Mouse (Mus musculus): ENCODE results near the gene B9d1.

Gene B9d1

DNA sequence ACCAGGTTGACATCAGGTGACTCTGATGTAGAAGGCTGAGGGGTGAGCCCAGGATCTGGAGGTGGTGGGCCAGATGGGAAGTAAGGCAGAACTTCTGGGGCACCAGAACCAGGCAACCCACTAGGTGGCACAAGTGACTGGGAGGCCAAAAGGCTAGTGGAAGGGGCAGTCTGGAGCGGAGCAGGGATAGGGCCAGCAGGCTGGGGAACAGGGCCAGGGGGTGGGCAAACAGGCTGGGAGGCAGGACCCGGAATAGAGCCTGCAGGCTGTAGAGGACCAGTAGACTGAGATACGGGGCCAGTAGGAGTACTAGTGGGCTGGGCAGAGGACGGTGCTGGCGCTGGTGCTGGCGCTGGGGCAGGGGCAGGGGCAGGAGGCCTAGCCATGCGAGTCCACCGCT, 15.1 kb upstream of the B9d1 start:
- no peak for DNase-seq

DNA sequence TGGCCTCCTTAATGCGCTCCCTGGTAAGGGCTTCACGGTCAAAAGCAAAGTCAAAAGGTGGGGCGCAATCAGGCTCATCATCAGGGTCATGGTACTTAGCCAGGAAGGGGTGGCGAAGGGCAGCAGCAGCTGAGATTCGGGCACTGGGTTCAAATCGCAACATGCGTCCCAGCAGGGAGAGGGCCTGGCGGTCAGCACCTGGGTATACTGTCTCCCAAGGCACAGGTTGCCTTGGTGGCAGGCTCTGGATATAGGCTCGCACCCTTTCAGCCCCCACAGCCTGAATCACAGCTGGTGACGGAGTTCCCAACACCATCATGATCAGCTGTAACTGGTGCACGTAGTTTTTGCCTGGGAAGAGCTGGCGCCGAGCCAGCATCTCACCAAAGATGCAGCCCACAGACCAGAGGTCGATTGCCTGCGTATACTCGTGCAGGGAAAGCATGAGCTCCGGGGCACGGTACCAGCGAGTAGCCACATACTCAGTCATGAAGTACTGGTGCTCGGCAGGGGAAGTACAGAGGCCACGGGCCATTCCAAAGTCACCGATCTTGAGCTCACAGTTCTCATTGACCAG, 13.9 kb upstream of the B9d1 start:
- DNase-seq: peak; percentile 88

DNA sequence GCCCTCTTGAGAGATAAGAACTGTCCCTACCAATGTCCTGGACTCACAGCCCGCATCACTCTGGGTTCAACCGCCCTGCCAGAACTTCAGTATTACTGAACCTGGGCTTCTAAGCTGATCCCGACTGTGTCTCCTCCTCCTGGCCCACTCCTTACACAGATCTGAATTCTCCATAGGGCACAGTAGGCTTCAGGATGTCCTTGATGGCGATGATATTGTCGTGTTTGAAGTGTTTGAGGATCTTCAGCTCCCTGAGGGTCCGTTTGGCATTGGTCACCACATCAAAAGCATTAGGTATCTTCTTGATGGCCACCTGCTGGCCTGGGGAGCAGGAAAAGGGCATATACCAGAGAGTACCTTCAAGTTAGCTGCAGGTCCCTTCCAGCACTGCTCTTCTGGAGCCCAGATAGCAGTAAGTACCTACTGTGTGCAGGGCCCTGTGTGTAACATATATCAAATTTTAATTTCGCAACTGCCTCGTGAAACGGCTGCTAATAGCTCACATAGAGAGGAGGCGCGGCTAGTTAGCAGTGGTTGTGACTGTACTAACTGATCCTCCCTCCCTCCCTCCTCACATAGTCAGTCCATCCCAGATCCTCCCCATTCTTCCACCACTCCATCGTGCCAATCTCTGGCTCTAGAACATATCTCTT, 12.1 kb upstream of the B9d1 start:
- peak; percentile 92 for DNase-seq

DNA sequence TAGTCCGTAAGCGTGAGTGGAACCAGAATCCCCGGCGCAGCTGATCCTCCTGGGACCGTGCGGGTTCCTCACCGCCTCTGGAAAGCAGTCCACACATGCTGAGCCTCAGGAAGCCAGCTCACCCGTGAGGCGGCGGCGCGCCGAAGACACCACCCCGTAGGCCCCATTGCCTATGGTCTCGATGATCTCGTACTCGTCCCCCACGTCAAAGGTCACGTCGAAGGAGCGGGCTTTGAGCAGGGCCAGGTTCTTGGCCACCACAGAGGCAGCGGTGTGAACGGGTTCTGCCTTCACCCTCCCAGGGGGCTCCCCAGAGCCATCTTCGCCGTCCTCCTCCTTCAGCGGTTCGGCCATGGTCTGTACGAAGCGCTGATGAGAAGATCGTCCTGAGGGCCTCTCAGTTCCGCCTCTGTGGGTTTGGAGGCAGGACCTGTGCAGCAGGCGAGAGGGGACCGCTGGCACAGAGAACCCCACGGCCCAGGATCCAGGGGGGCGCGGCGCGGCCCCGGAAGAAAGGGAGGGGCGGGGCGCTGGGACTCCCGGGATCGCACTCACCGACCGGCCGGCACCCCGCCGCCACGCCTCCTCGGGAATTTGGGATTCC, 11.3 kb upstream of the B9d1 start:
- DNase-seq: no peak

DNA sequence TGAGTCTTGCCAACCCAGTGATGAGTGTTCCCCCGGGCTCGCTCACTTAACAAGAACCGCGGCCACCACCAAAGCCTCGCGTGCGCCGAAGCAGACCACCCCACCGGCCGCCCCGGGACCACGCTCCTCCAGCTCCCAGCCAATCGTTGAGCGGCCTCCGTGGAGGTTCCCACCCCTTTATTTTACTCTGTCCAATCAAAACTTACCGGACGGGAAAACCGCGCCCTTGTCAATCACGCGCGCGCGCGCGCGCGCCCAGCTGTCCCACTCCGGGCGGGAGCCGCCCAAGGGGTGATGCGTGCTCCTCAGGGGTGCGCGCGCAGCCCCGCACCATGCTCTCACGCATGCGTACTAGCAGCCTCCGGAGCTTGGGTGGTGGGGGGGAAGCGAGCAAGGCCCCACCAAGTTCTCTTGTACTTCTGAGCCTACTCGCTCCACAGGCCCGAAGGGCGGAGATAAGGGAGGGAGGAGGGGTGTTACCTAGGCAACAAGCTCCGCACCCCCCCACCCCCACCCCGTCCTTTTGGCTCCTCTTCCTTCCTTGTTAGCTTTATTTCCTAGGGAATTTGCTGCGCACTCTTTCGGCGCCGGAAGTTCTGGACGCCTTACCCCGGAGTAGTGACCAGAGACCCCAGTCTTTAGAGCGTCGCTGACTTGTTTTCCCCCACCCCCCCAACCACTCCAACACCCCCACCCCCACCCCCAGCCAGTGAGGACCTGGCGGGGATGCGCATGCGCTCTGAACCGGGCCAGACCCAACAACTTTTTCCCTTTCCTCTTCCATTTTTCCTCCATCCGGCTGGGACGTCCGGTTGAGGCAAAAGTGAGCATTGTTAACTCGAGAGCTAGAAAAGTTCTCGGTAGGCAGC, 10.6 kb upstream of the B9d1 start, which contains the start of gene Mapk7:
Mapk7 (minus strand) TSS at position 278 of the 869 bp plus-strand sequence.
- DNase-seq: peak; percentile 100

DNA sequence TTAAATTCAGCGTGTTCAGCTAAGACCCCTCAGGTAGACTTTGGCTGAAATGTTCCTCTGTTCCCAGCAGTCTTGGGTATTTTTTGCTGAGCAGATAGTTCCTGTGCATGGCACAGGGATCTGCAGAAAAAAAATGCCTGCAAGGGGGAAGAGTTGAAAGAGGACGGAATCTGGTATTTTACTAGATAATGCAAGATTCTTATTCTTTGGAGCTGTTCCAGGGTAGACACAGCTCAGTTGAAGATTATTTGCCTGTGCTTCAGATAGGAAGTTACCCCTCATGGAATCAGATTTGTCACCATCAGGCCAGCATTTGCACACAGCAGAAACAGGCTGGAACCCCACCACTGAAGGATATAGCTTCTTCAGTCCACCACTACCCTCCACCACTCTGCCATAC, 9.4 kb upstream of the B9d1 start:
- peak; percentile 86 for DNase-seq

DNA sequence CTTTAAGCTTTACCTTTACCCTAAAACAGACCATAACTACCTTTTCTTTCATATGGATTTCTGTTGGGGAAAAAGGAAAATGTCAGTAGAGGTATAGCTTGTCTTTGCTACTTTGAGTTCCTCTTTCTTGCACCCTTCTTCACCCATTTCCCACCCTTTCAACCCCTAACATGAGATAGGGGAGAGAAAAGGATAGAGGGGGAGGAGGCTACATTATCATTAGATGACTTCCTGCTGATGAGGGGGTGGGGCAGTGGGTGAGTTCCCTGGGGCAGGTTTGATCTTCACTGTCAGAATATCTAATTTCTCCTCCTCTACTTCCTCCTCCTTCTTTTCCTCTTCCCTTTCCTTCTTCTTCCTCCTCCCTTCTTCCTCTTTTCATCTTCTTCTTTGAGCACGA, 7.5 kb upstream of the B9d1 start:
- no peak for DNase-seq

DNA sequence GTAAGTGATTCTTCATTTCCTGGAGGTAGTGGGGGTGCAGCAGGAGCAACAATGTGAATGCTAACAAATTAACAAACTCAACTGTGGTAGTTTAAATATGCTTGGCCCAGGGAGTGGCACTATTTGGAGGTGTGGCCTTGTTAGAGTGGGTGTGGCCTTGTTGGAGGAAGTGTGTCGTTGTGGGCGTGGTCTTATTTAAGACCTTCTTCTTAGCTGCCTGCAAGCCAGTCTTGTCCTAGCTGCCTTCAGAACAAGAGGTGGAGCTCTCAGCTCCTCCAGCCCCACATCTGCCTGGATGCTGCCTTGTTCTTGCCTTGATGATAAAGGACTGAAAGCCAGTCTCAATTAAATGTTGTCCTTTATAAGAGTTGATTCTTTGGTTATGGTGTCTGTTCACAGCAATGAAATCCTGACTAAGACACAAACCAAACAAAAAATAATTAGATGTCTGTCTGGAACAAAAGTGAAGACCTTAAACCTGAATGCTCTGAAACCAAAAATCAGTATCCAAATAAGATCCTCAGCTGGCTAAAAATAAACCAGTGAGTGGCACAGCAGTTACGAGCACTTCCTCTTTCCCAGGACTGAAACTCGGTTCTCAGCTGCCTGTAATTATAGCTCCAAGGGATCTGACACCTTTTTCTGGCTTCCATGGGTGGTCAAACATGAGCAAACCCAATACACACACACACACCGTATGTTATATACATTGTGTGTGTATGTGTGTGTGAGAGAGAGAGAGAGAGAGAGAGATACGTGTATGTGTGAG, 6.0 kb upstream of the B9d1 start:
- no peak for DNase-seq

DNA sequence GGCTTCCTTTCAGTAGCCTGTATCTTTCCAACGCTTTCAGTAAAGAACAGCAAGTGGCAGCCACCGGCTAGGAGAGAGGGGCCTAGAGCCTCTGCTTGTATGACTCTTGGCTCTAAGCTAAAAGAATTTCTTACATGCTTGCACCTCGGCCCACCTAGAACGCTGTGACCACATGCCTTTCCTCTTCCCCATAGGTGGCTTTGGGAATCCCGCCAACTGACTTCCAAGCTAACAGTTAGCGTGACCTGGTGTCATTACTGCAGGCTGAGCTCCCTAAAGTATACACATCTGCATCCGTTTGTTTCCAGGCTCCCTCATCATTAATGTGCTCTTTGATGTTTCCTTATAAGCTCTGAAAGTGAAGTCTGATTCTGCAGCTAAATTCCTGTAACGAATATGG, 1.0 kb upstream of the B9d1 start:
- no peak for DNase-seq

DNA sequence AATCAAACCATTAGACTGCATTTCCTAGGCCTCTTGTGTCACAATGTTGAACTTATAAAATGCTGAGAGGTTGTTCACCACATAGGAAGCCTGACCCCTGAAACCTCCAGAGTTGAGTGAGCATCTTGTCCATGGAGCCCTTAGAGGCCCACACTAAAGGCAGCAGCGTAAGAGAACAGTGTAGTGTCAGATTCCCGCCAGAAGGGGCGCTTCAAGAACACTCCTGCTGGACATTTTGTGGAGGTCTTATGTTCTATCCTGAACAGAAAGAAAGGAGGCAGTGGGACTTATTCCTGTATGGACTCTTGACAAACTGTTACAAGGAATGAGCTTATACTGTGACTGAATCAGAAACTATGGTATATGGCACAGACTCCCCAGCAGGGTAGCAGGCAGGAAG, 10.0 kb downstream of the B9d1 start:
- peak; percentile 91 for DNase-seq

DNA sequence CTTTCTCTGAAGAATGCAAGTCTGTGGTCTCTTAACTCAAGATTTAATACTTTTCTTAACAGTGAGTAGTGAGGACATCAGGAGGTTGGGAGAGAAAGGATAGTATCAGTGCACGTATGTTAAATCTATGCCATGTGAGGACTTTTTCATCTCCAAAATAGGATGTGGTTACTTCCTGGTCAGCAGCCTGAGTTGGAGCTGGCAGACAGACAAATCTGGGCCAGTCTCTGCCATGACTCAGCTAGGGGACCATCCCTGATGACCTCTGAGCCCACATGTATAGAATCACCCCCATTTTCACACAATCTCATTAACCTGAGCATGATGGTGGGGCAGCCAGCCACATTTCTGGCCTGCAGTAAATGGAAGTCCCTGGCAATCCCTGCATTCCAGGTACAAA, 13.0 kb downstream of the B9d1 start:
- no peak for DNase-seq

DNA sequence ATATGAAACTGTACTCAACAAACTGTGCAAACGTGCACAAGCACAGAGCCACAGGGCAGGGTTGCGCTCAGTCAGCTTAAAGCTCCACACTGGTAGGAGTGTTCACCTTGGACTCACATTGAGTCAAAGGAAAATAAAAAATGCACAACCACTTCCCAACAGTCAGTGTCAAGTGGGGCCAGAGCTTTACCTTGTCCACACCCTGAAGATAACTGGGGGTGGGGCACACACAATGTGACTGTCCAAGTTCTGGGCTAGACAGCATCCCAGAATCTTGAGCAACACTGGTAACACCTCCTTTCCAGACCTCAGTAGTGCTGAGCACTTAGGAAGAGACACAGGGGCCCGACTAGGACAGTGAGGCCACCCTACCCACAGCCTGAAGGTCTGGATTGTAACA, 13.9 kb downstream of the B9d1 start:
- no peak for DNase-seq

DNA sequence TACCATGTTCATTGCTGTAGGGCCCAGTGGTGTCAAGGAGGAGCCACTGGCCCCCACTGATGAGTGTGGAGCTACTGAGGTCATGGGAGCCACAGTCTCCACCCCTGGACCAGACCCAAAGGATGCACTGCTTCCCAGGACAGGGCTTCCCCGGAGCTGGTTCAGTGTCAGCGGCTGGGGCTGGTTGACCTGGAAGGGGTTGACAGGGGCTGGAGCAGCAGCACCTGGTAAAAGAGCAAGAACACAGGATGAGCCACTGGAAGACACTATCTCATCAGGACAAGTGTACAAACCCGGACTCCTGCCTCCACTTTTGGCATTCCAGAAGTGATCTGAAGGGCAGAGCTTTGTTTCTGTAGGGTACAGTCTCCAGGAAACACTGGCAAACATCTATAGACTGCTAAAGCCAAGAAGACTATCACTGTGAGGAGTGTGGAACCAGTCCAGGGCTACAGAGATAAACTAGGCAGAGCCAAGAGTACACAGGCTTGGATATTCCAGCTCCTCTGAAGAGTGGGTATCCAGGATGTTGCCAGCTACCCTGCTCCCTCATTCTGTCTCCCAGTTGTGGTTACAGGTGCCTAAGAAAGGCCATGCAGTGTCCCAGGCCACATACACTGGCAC, 14.7 kb downstream of the B9d1 start:
- peak; percentile 94 for DNase-seq

DNA sequence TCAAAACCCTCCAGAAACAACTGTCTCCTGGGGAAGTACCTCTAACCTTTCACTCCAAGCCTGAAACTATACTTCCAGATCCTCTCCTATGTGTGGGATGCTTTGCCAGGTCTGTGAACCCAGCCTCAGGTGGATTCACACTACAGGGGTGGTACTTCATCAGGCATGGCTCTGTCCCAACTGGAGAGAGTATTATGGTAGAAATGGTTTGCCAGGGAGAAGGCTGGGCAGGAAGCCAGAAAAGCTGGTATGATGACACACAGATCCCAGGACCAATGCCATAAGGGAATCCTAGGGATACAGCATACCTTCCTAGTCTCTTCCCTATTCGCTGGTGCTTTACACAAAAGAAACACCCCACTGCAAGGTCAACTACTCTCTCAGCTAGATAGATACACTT, 21.9 kb downstream of the B9d1 start:
- peak; percentile 90 for DNase-seq

DNA sequence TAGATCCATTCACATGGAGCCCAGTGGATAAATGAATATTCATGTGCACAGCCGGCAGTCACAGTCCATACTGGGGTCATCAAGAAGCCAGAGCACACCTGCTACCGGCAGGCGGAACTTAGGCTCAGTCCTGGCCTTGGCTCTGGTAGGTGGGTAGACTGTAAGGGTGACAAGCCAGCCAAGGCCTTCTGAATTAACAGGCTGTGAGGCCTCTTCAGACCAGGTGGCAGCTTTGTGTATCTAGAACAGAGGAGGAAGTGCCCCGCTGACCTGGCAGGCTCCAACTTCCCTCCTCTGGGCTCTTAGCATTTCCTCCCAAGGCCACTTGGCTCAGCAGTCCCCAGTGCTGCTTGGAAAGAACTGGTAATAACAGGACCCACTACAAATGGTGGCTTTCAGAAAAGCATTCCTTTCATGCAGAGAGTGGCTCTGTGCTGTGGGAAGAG, 24.3 kb downstream of the B9d1 start:
- DNase-seq: peak; percentile 96

DNA sequence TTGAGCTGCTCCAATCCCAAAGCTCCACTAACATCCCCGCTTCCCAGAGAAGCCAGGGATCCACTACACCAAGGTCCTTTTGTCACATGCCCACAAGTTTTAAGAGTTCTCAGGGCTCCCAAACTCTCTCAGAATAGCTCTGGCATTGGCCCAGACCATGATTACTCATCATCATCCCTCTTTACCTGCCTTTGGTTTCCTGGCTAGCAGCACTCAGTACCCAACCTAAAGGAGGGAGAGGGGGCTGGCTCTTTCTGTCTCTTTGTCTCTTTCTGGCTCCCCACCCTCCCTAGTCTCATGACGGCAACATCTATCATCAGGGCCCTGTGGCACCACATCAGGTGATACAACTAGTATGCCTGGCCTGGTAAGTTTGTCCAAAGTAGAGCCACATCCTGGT, 27.9 kb downstream of the B9d1 start:
- peak; percentile 93 for DNase-seq

DNA sequence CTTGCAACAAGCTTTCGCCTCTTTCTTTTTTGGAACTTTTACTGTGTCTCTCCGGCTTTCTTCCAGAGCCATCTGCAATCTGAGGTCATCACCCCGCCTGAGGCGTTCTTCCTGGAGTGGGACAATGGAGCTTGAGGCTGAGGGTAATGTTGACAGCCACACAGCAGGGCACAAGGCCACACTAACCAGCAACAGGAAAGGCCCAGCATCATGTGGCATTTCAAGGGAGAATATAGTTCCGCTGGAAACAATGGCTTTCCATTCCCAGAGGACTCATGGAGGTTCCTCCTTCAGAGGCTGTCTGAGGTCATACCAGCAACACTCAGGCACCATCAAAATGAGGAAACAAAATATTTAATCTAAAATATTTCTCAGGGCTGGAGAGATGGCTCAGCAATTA, 28.6 kb downstream of the B9d1 start:
- peak; percentile 99 for DNase-seq

DNA sequence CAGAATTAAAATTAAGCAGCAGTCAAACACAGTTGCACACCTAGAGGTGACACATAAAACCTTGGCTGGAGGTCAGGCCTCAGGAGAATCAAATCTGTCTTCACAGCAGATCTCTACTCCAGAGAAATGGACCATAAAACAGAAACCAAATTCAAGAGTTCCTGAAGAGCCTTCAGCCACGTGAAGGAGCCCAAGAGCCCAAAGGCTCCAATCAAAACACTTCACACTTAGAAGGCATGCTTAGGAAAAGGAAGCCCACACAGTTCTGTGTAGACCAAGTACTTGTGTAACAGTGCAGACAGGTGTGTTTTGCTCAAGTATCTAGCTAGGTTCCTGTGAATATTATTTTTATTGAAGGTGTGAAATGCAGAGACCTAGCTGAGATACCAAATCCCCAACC, 30.6 kb downstream of the B9d1 start:
- DNase-seq: no peak

DNA sequence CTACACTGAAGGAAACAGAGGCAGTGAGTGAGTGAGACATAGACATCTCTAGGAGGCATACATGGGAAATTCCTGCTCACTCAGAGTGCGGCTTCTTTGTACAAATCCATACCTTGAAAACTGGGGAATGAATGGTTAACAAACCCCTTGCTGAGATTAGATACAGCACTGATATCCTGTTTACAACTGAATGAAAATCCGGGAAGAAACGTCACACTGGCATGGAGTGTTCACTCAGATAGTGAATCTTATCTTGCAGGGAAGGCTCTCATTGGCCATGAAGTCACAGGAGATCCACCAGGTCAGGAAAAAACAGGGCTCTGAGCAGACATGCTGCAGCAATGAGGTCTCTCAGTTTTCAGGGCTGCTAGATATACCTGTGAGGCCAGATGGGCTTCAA, 32.0 kb downstream of the B9d1 start:
- no peak for DNase-seq

DNA sequence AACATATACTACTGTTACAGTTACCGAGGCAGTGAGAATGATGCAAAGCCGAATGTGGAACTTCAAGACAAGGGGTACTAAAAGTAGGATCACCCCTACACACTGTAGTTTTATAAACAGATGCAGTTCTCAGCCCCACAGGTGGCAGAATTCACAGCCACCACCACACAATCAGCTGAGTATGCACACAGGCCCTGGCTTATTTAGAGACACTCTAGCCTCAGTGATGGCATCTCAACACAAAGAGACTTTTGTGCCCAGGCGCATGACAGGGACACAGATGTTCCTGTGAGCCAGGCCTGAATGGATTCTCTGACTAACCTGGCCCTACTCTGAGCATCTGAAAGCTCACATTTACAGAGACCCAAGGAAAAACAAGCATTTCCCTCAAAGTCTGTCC, 32.4 kb downstream of the B9d1 start:
- no peak for DNase-seq

DNA sequence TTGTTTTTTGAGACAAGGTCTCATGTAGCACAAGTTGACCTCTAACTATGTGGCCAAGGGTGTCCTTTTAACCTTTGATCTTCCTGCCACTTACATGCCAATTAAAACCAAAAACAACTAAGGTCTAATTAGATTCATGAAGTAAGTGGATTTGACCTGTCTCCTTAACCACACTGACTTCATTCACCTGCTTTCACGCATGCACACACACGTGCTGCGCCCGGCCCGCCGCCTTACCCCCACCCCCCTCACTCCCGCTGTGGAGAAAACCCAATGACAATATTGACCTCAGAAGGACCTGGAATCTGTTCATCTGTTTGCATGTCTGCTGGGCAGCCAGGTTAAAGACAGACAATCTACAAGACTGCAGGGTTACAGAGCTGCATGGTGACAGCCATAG, 35.7 kb downstream of the B9d1 start:
- DNase-seq: no peak

DNA sequence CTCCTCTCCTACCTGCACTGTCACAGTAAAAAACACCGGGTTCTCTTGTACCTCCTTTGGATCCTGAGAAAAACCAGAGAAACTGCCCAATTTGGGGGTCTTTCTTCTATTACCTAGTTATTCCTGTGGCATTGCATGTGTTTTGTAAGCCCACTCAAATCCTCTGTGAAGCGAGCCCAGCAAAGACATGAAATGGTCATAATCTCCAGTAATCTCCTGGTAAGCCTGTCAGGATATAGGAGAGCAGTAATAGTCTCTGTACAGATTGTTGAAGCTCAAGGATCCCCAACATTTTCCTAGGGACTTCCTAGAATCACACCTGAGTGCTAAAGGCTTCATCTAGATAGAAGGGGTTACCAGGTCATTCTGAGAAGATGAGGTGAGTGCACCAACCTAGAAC, 36.2 kb downstream of the B9d1 start:
- no peak for DNase-seq

Data from heart, adult 11 months (tissue).